Mouse (Mus musculus) stomach, embryonic 14.5 days (tissue): ENCODE measurements around the gene Smg7. TPM values are rescaled to one million over a fixed set of nuclear protein-coding genes. Genes with fewer than 3 reads are reported as not detected.
"Not testable (repeated sequence)": the region's sequence is repeated elsewhere in the genome, so short reads cannot be mapped to it uniquely, and the experiment has no call there.

ENCODE experiments used
- ATAC-seq: fragments of 200-750 bp; cut with Nextera tagmentation; 2 replicates; pipeline ENCODE4 v1.8.0; 2017; ENCODE audit warnings: low read depth, moderate TSS enrichment; ENCODE audit not compliant: insufficient number of reproducible peaks, insufficient read depth, low FRiP score
- H3K27ac ChIP-seq: fragments of 300-500 bp; sonication (generic); 2 replicates; pipeline ENCODE4 v1.5.1; 2014; ENCODE audit warnings: mild to moderate bottlenecking, low read length, moderate library complexity, mixed read lengths
- H3K27me3 ChIP-seq: fragments of 300-500 bp; sonication (generic); 2 replicates; pipeline ENCODE4 v1.6.1; 2014; ENCODE audit warnings: low read length, control low read depth, mixed read lengths; ENCODE audit not compliant: control insufficient read depth, insufficient read depth
- H3K36me3 ChIP-seq: fragments of 300-500 bp; sonication (generic); 2 replicates; pipeline ENCODE4 v1.6.1; 2014; ENCODE audit warnings: mild to moderate bottlenecking, control low read depth, low read length, moderate library complexity, mixed read lengths; ENCODE audit not compliant: control insufficient read depth, insufficient read depth
- H3K4me1 ChIP-seq: fragments of 300-500 bp; sonication (generic); 2 replicates; pipeline ENCODE4 v1.6.1; 2014; ENCODE audit warnings: low read length, control low read depth, mixed read lengths; ENCODE audit not compliant: control insufficient read depth, insufficient read depth
- H3K4me2 ChIP-seq: fragments of 300-500 bp; sonication (generic); replicated peaks from 2 replicates; pipeline ENCODE4 v1.6.1; 2014; ENCODE audit warnings: low read depth, low read length, control low read depth
- H3K4me3 ChIP-seq: fragments of 300-500 bp; sonication (generic); 2 replicates; pipeline ENCODE4 v1.5.1; 2014; ENCODE audit warnings: low read depth, low read length, control low read depth
- H3K9ac ChIP-seq: fragments of 300-500 bp; sonication (generic); replicated peaks from 2 replicates; pipeline ENCODE4 v1.6.1; 2014; ENCODE audit warnings: low read depth, mild to moderate bottlenecking, control low read depth, low read length, moderate library complexity, mixed read lengths
- H3K9me3 ChIP-seq: fragments of 300-500 bp; sonication (generic); 2 replicates; pipeline ENCODE4 v1.6.1; 2016; ENCODE audit warnings: low read depth, low read length, control low read depth; ENCODE audit not compliant: control insufficient read depth
- WGBS: fragments of 180-500 bp; shearing (Covaris S2); extraction: QIAGEN DNeasy Blood & Tissue Kit; methylation state at CpG from one replicate; pipeline ENCODE4 v1.1.7; 2014; 5-methylcytosine and 5-hydroxymethylcytosine counted together
- polyA plus RNA-seq: library from polyadenylated mRNA; unstranded; fragments of >200 nt; fragmentation: Nextera tagmentation; extraction: Ambion mirVana; gene quantifications from 2 replicates; pipeline ENCODE4 v1.2.1, GENCODE M21; 2014

Gene Smg7
- polyA plus RNA-seq, 1 experiment from 2014 or later, result 37.7 TPM

DNA sequence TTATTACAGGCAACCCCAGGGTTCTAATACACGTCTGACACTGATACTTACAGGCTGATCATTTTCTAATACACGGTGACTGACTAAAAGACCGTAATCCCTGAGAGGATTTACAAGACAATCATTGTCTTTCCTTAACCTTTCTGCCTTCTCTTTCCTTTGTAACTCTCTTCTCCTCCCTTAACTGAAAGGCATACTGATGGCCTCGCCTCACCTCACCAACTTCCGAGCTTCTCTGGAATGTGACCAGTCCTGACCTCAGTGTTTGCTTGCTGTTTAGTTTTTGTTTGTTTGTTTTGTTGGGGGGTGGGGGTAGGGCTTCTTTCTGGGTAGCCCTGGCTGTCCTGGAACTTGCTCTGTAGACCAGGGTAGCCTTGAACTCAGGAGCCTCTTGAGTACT lies 13.3 kb upstream of the Smg7 start:
- H3K27me3 ChIP-seq, result no peaks in the 10 kb centered on the region
- H3K9ac ChIP-seq, result no peak overlapping the region
- 36% methylated on average over 5 of the region's 5 CpGs for WGBS
- H3K4me1 ChIP-seq, result 0 out of 2 replicates have a peak, but pooled peaks cover 4% of the 10 kb centered on the region
- H3K9me3 ChIP-seq, result no peaks in the 10 kb centered on the region
- no peak for ATAC-seq
- H3K27ac ChIP-seq, result no peak overlapping the region
- no peak overlapping the region for H3K4me2 ChIP-seq
- H3K4me3 ChIP-seq, result no peak overlapping the region
- H3K36me3 ChIP-seq, result no peaks in the 10 kb centered on the region

DNA sequence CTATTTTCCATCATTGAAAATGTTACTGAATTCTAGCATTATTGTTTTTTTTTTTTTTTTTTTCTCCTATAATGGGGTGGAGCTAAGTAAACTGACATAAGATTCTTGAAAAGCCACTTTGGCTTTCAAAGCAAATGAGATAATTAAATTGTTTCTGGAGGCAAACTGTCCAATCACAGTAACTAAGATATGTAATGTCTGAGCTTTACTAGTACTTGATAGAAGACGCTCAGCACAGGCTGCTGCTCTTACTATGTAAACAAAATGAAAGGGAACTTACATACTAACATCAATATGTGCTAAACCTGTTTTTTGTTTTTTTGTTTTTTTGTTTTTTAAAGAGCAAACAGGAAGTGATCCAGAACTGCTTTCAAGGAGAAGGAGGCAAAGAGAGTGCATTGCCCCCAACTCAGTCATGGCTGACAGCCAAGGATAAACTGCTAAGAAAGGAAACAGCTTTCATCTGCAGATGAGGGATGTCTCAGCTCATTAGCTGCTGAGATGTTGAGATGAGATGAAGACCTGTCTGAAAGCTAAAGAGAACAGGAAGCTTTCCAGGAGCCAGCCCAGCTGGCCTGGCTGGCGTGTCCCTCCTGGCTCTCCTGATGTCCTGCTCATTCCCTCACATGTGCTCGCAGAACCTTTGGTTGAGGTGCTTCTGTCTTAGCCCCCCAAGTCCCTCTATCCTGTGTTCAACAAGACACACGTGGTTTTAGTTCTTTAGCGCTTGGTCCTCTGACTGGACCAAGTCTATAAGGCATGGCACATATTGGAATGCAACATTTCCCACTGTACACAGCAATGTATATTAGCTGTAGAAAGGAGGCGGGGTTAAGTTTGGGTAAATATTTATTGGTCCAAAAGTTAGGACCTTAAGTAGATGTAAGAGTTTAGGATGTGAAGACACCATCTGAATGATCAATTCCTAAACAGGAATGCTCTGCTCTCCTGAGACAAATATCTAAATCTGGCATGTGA lies 11.3 kb upstream of the Smg7 start:
- Histone ChIP-seq H3K27ac (no peak overlapping the region), H3K36me3 (no peaks in the 10 kb centered on the region), H3K4me2 (no peak overlapping the region), H3K9me3 (no peaks in the 10 kb centered on the region), H3K4me3 (no peak overlapping the region), H3K4me1 (0 out of 2 replicates have a peak, but pooled peaks cover 4% of the 10 kb centered on the region), H3K27me3 (no peaks in the 10 kb centered on the region), H3K9ac (no peak overlapping the region)
- no peak for ATAC-seq
- WGBS, result 46% methylated on average over 6 of the region's 6 CpGs

DNA sequence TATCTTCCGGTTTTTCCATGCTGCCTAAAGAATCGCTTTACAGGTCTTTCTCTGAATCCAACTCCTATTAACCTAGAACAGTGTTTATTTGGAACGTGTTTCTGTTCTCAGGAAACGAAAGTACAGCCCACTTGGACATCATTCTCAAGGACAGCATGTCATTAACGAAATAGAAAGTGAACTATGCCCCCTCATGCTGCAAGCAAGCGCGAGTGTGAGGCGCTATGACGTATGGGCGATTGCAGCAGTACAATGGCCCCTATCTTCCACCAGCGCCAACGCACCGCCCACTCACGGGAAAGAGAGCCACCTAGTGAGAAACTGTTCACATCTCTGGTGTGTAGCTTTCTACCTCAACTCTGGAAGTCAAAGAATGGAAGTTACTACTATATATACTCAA lies 2.0 kb upstream of the Smg7 start:
- Histone ChIP-seq H3K4me2 (peak overlapping the region; percentile 99), H3K36me3 (no peaks in the 10 kb centered on the region), H3K4me1 (peaks cover 5% of the 10 kb centered on the region; the same call in 1 of the 2 replicates), H3K9ac (no peak overlapping the region), H3K27ac (no peak overlapping the region), H3K27me3 (no peaks in the 10 kb centered on the region), H3K4me3 (peak overlapping the region; percentile 74), H3K9me3 (no peaks in the 10 kb centered on the region)
- WGBS, result under 1% methylated on average over 14 of the region's 14 CpGs
- peak; percentile 47; the same call in 1 of the 2 replicates for ATAC-seq

DNA sequence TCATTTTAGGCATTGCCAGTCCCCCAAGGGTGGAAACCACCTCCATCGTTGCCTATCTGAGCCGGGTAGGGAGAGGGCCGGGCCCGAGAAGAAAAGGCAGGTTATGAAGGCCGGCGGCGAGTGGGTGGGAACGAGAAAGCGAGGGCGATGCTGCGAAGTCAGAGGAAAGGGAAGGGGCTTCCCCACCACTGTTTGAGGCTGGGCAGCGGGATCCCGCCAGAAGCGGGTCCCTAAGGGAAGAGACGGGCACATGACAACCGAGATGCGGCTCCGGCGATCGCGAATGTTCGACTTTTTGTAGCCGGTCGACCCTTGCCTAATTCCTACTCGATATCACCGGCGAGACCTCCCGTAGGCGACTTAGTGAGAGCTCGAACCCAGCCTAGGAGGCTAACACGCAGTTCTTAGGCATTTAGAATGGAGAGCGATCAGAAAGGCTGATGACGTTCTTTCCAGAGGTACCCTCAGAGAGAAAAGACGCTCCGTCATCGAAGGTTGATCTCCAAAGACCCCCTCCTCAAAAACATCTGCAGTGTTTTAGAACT lies 1.2 kb upstream of the Smg7 start:
- H3K4me1 ChIP-seq, result peaks cover 5% of the 10 kb centered on the region; the same call in 1 of the 2 replicates
- H3K4me2 ChIP-seq, result peak overlapping the region; percentile 99
- peak overlapping the region; percentile 39 for H3K9ac ChIP-seq
- H3K27me3 ChIP-seq, result no peaks in the 10 kb centered on the region
- no peaks in the 10 kb centered on the region for H3K36me3 ChIP-seq
- peak overlapping the region; percentile 97 for H3K27ac ChIP-seq
- H3K4me3 ChIP-seq, result peak overlapping the region; percentile 74
- peak; percentile 7; the same call in 1 of the 2 replicates for ATAC-seq
- WGBS, result under 1% methylated on average over 36 of the region's 36 CpGs
- no peaks in the 10 kb centered on the region for H3K9me3 ChIP-seq

DNA sequence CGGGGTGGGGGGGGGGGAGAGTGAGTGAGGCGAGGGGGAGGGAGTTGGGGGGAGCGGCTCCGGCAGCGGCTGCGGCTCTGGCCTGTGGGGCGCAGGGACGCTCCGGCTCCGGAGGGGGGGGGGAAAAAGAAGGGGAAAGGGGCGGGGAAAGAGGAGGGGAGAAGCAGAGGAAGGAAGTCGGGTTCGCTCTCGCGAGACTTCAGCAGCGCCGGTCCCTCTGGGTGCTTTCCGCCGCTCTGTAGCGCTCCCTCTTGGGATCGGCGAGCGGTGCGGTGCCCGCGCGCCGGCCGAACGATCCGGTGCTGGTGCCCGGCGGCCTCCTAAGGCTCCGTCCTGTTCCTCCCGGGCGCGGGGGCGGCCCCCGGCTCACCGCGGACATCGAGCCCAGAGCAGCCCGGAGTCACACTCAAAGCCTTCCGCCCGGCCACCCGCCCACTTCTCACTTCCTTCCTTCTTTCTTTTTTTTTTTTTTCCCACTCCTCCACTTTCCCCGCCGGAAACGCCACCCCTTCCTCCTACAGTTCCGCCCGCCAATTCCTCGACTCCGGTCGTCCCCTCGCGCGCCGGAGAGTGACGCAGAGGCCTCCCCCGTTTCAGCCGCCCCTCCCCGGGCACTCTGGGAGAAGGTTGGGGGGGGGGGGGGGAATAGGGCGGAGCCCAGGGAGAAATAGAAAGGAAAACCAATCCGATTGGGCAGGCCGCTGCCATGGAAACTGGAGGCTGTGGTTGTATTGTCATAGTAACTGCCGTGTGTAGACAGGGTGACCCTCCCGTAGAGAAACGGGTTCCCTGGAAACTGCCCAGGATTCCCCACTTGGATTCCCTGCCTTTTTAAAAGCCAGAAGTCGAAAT lies 445 bp upstream of the Smg7 start:
- no peaks in the 10 kb centered on the region for H3K9me3 ChIP-seq
- WGBS, result under 1% methylated on average over 66 of the region's 69 CpGs
- peaks cover 5% of the 10 kb centered on the region; the same call in 1 of the 2 replicates for H3K4me1 ChIP-seq
- peak overlapping the region; percentile 99 for H3K4me2 ChIP-seq
- peak; percentile 85 for ATAC-seq
- H3K9ac ChIP-seq, result peak overlapping the region; percentile 88
- peak overlapping the region; percentile 74 for H3K4me3 ChIP-seq
- no peaks in the 10 kb centered on the region for H3K36me3 ChIP-seq
- no peaks in the 10 kb centered on the region for H3K27me3 ChIP-seq
- H3K27ac ChIP-seq, result peak overlapping the region; percentile 97

DNA sequence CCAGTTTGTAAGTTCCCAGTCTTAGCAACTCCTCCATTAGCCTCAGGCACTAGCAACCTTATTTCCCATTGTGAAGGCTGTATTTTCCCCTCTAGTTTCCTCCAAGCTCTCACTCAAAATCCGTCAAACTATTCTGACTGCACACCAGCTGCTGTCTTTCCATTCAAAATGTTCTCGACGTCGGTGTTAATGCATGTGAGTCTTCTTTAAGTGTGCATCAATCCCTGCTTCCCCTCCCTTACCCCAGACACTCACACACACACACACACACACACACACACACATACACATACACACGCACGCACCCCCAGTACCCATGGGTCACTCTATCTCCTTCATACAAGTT lies 1.1 kb downstream of the Smg7 start:
- H3K27ac ChIP-seq, result no peak overlapping the region; the same call in 1 of the 2 replicates
- no peaks in the 10 kb centered on the region for H3K36me3 ChIP-seq
- H3K4me3 ChIP-seq, result peak overlapping the region; percentile 74
- H3K9me3 ChIP-seq, result no peaks in the 10 kb centered on the region
- H3K27me3 ChIP-seq, result no peaks in the 10 kb centered on the region
- peak overlapping the region; percentile 88 for H3K9ac ChIP-seq
- ATAC-seq, result no peak
- peak overlapping the region; percentile 71 for H3K4me2 ChIP-seq
- peaks cover 5% of the 10 kb centered on the region; the same call in 1 of the 2 replicates for H3K4me1 ChIP-seq
- 1% methylated on average over 6 of the region's 6 CpGs for WGBS

DNA sequence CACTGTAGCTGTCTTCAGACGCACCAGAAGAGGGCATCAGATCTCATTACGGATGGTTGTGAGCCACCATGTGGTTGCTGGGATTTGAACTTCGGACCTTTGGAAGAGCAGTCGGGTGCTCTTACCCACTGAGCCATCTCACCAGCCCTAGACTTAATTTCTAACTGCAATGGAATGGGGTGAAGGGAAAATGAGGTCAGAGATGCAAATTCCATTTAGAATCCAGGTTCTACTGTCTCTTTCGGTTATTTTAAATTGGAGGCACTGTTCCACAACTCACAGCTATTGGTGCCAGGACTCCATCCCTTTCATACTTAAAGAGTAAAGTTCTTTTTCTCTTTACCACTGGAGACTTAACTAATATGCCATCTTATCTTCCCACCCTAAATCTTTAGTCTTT lies 14.4 kb downstream of the Smg7 start:
- not testable (repeated sequence) for H3K4me3 ChIP-seq, H3K27ac ChIP-seq, H3K36me3 ChIP-seq, H3K4me1 ChIP-seq, H3K27me3 ChIP-seq, H3K9ac ChIP-seq, H3K9me3 ChIP-seq, ATAC-seq, H3K4me2 ChIP-seq
- 97% methylated on average over 3 of the region's 5 CpGs for WGBS

DNA sequence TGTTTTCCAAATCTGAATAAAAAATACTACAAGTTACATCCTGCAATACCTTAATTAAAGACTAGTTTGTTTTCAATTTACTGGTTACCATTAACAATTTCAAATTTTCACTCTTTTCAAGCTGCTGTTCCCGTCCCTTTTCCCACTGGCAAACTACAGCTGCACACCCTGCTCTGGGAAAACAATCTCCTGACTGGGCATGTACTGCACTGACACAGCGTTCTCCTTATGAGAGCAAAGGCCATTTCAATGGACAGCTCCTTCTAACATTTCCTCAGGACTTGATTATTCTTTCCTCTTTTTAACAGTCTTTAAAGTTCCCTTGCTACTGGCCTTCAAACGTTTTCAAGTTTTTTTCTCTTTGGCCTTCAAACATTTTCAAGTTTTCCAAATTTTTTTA lies 31.4 kb downstream of the Smg7 start:
- H3K4me1 ChIP-seq, result no peaks in the 10 kb centered on the region
- no peaks in the 10 kb centered on the region for H3K27me3 ChIP-seq
- ATAC-seq, result no peak
- no peak overlapping the region for H3K4me3 ChIP-seq
- peaks cover 23% of the 10 kb centered on the region; the same call in 1 of the 2 replicates for H3K36me3 ChIP-seq
- H3K27ac ChIP-seq, result no peak overlapping the region
- H3K9ac ChIP-seq, result no peak overlapping the region
- WGBS, result 75% methylated on average over 3 of the region's 3 CpGs
- H3K4me2 ChIP-seq, result no peak overlapping the region
- H3K9me3 ChIP-seq, result no peaks in the 10 kb centered on the region
